8 mouse cellular contexts compared by ENCODE assay signal in genomic region chr4:88938712-88939032, GRCm38 (mm10). TPM values are rescaled to one million over a fixed set of nuclear protein-coding genes. Genes with fewer than 3 reads are reported as not detected.
A peak's percentile ranks its signal among the peaks of the same experiment; 100 is the strongest.
DNase-seq lines count a peak whose midpoint lies in the region; ATAC-seq and TF ChIP-seq lines count a peak whose summit lies in the region.

No protein-coding gene starts in this region.

- no peak for DNase-seq in layer of hippocampus, adult 2 months (ENCODE audit: low spot score in 2 of 2)
- DNase-seq in layer of hippocampus, postnatal 10 days (ENCODE audit: low spot score in 2 of 2): no peak
- no peak for DNase-seq in embryonic facial prominence, embryonic 10.5 days (ENCODE audit: low spot score)
- DNase-seq in hindbrain, embryonic 14.5 days (ENCODE audit: low spot score): peak; percentile 63
- DNase-seq in thymus, postnatal 10 days (ENCODE audit: low spot score in 2 of 2): no peak
- no peak for DNase-seq in embryo, embryonic 11 days
- no peak for DNase-seq in urinary bladder, adult 2 months (ENCODE audit: low spot score)

- TF ChIP-seq CTCF in layer of hippocampus, adult 2 months (conservative IDR thresholded peaks at IDR 0.05): no peak; the same call in 1 of the 2 replicates

- H3K27me3 ChIP-seq in embryonic facial prominence, embryonic 10.5 days (replicated peaks; ENCODE audit: low read depth, poor library complexity, severe bottlenecking): peaks cover 52% of the 10 kb centered on the region
- H3K27me3 ChIP-seq in hindbrain, embryonic 14.5 days (ENCODE audit: control insufficient read depth, insufficient read depth, low read length): peaks cover 47% of the 10 kb centered on the region
- H3K27me3 ChIP-seq in midbrain, embryonic 15.5 days (replicated peaks): peaks cover 17% of the 10 kb centered on the region

- peaks cover 17% of the 10 kb centered on the region for H3K4me1 ChIP-seq in embryonic facial prominence, embryonic 10.5 days
- no peaks in the 10 kb centered on the region for H3K4me1 ChIP-seq in hindbrain, embryonic 14.5 days (replicated peaks; ENCODE audit: control insufficient read depth, insufficient read depth, low read length)
- no peaks in the 10 kb centered on the region for H3K4me1 ChIP-seq in midbrain, embryonic 15.5 days

- peak overlapping the region; percentile 89 for H3K4me2 ChIP-seq in hindbrain, embryonic 14.5 days (replicated peaks)
- peak overlapping the region; percentile 86 for H3K4me2 ChIP-seq in midbrain, embryonic 15.5 days

- 6% methylated on average over 11 of the region's 11 CpGs for WGBS in embryonic facial prominence, embryonic 10.5 days
- 4% methylated on average over 11 of the region's 11 CpGs for WGBS in hindbrain, embryonic 14.5 days
- WGBS in midbrain, embryonic 15.5 days: 5% methylated on average over 11 of the region's 11 CpGs

- H3K9me3 ChIP-seq in embryonic facial prominence, embryonic 10.5 days: no peaks in the 10 kb centered on the region
- H3K9me3 ChIP-seq in hindbrain, embryonic 14.5 days (ENCODE audit: control insufficient read depth, low read length): no peaks in the 10 kb centered on the region
- no peaks in the 10 kb centered on the region for H3K9me3 ChIP-seq in midbrain, embryonic 15.5 days

- H3K27ac ChIP-seq in layer of hippocampus, adult 2 months: peak overlapping the region; percentile 89
- peak overlapping the region; percentile 82 for H3K27ac ChIP-seq in embryonic facial prominence, embryonic 10.5 days (replicated peaks)
- H3K27ac ChIP-seq in hindbrain, embryonic 14.5 days: peak overlapping the region; percentile 82
- H3K27ac ChIP-seq in midbrain, embryonic 15.5 days: peak overlapping the region; percentile 83

- H3K9ac ChIP-seq in hindbrain, embryonic 14.5 days: peak overlapping the region; percentile 87
- peak overlapping the region; percentile 66 for H3K9ac ChIP-seq in midbrain, embryonic 15.5 days

- no peak; the same call in 1 of the 2 replicates for ATAC-seq in hindbrain, embryonic 14.5 days (ENCODE audit: low FRiP score)
- no peak; the same call in 1 of the 2 replicates for ATAC-seq in midbrain, embryonic 15.5 days (replicated peaks)

- peak overlapping the region; percentile 67 for H3K4me3 ChIP-seq in layer of hippocampus, adult 2 months
- H3K4me3 ChIP-seq in embryonic facial prominence, embryonic 10.5 days: peak overlapping the region; percentile 77
- peak overlapping the region; percentile 65 for H3K4me3 ChIP-seq in hindbrain, embryonic 14.5 days (replicated peaks; ENCODE audit: low read length)
- peak overlapping the region; percentile 66 for H3K4me3 ChIP-seq in midbrain, embryonic 15.5 days

- no peaks in the 10 kb centered on the region for H3K36me3 ChIP-seq in embryonic facial prominence, embryonic 10.5 days (replicated peaks)
- H3K36me3 ChIP-seq in hindbrain, embryonic 14.5 days (replicated peaks; ENCODE audit: control insufficient read depth, insufficient read depth): no peaks in the 10 kb centered on the region
- H3K36me3 ChIP-seq in midbrain, embryonic 15.5 days (replicated peaks): no peaks in the 10 kb centered on the region

RNA-seq across cellular contexts. Expression of gene Ifne, which starts 58.7 kb away (rescaled TPM):
- total RNA-seq in layer of hippocampus, adult 2 months (2021): not detected
- not detected for total RNA-seq in layer of hippocampus, postnatal 10 days (2021)
- polyA plus RNA-seq in embryonic facial prominence, embryonic 10.5 days (2016; fragmentation: Nextera tagmentation; extraction: Ambion mirVana): not detected in 2 replicates
- not detected in 2 replicates for polyA plus RNA-seq in hindbrain, embryonic 14.5 days (2014; fragmentation: Nextera tagmentation; extraction: Ambion mirVana)
- polyA plus RNA-seq in midbrain, embryonic 15.5 days (2015; fragmentation: Nextera tagmentation; extraction: Ambion mirVana): not detected in 2 replicates
- 0.48 and 0.80 TPM in 2 replicates for polyA plus RNA-seq in urinary bladder, adult 2 months (2012; rRNA removed)
